Mouse (Mus musculus) layer of hippocampus, adult 11-12 months (tissue): Measurements from ENCODE around the gene Btbd35f2.
"Not testable (repeated sequence)": the region's sequence is repeated elsewhere in the genome, so short reads cannot be mapped to it uniquely, and the experiment has no call there.

Source experiments
- DNase-seq: peaks from one replicate; pipeline ENCODE4 v3.0.0; 2022; ENCODE audit warnings: low spot score

Gene Btbd35f2

DNA sequence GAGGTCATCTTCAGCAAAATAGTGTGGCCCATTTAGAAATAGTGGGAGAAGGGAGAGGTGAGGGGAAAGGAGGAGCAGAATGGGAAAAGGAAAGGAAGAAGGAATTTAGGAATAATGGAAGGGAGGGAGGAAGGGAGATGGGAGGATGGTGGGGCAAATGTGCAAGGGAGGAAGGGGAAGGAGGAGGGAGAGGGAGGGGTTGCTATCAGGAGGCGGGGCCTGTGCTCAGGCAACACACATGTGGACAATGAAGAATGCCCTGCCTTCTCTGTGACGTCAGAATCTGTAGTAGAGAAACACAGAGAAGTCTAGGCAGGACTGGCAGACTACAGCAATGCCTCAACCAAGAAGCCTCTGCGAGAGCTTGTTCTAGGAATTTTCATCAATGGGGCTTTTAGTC lies at the start of gene Btbd35f2:
Gene Btbd35f2, plus strand, starts transcription at position 301 of the 400 bp plus-strand sequence.
- DNase-seq, result not testable (repeated sequence)
